Mouse (Mus musculus) ES-E14 (cell line): Measurements from ENCODE around the gene Mum1. TPM values are rescaled to one million over a fixed set of nuclear protein-coding genes. Genes with fewer than 3 reads are reported as not detected.

Experiments used
- DNase-seq: peaks from one replicate; pipeline ENCODE4 v3.0.0-alpha.2; 2013; ENCODE audit warnings: low read depth, low spot score
- H3K27ac ChIP-seq: 2 replicates; pipeline ENCODE4 v1.5.1; 2012; ENCODE audit warnings: low read depth, mild to moderate bottlenecking, low read length, moderate library complexity, mixed read lengths; ENCODE audit not compliant: poor library complexity, insufficient read depth, severe bottlenecking
- H3K36me3 ChIP-seq: 2 replicates; pipeline ENCODE4 v1.6.1; 2012; ENCODE audit warnings: mild to moderate bottlenecking, low read length, moderate library complexity, mixed read lengths; ENCODE audit not compliant: control insufficient read depth, poor library complexity, insufficient read depth, severe bottlenecking
- H3K4me1 ChIP-seq, 2 experiments: fragments of 150-350 bp in 1 of 2; sonication (generic) in 1 of 2; 2 replicates each; pipeline ENCODE4 v1.6.1; 2012; ENCODE audit warnings: low read length in 2 of 2, mild to moderate bottlenecking in 1 of 2, mixed read lengths in 1 of 2; ENCODE audit not compliant: control insufficient read depth in 2 of 2, insufficient read depth in 2 of 2, poor library complexity in 1 of 2
- H3K4me3 ChIP-seq, 2 experiments: fragments of 150-350 bp in 1 of 2; sonication (generic) in 1 of 2; 2 replicates each; pipeline ENCODE4 v1.5.1; 2012; ENCODE audit warnings: low read length in 2 of 2, low read depth in 1 of 2, mild to moderate bottlenecking in 1 of 2, mixed read lengths in 1 of 2; ENCODE audit not compliant: insufficient read depth in 1 of 2, poor library complexity in 1 of 2, severe bottlenecking in 1 of 2
- H3K9ac ChIP-seq: 2 replicates; pipeline ENCODE4 v1.6.1; 2012; ENCODE audit warnings: low read depth, mild to moderate bottlenecking, low read length, mixed read lengths; ENCODE audit not compliant: poor library complexity, insufficient read depth, severe bottlenecking
- H3K9me3 ChIP-seq: fragments of 150-350 bp; sonication (generic); 2 replicates; pipeline ENCODE4 v1.6.1; 2012; ENCODE audit warnings: low read depth, mild to moderate bottlenecking, low read length; ENCODE audit not compliant: control insufficient read depth, insufficient read depth
- CHD2 ChIP-seq: IDR thresholded peaks from 2 replicates; pipeline ENCODE4 v1.6.1; 2014; ENCODE audit warnings: mild to moderate bottlenecking, low read depth, low read length, inconsistent platforms
- HCFC1 ChIP-seq: IDR thresholded peaks from 2 replicates; pipeline ENCODE4 v1.6.1; 2012; ENCODE audit warnings: low read length, inconsistent platforms, borderline replicate concordance; ENCODE audit not compliant: insufficient read depth
- MAFK ChIP-seq: IDR thresholded peaks from 2 replicates; pipeline ENCODE4 v1.6.1; 2014; ENCODE audit warnings: mild to moderate bottlenecking, low read depth, low read length, inconsistent platforms; ENCODE audit not compliant: insufficient read depth
- ZC3H11A ChIP-seq: IDR thresholded peaks from 2 replicates; pipeline ENCODE4 v1.6.1; 2012; ENCODE audit warnings: low read depth, mild to moderate bottlenecking, inconsistent platforms, low read length, borderline replicate concordance
- ZNF384 ChIP-seq: IDR thresholded peaks from 2 replicates; pipeline ENCODE4 v1.6.1; 2012; ENCODE audit warnings: low read depth, low read length, inconsistent platforms
- in situ Hi-C, 2 experiments: fragments of 600-800 bp; cut with MboI; formaldehyde crosslinking; loops; one replicate each; pipeline ENCODE4 v1.15.1; 2025; ENCODE audit warnings: low sequenced_read_pairs in 2 of 2, inconsistent platforms in 1 of 2; ENCODE audit not compliant: unreplicated experiment in 2 of 2
- total RNA-seq: library from RNA; depleted of rRNA; stranded (reverse); fragments of 300-350 nt; gene quantifications from 2 replicates; pipeline ENCODE4 v1.2.3, GENCODE M21; 2012

The Mum1 gene
- total RNA-seq, 1 experiment: 80.8 TPM

GRCm38 (mm10) chr10:80237020-80237419 is 10.8 kb downstream of the Mum1 start:
- Histone ChIP-seq H3K4me1 (no peaks in the 10 kb centered on the region; a peak in 1 of 4 replicates), H3K9me3 (no peaks in the 10 kb centered on the region), H3K9ac (no peak overlapping the region), H3K36me3 (peaks cover 92% of the 10 kb centered on the region), H3K4me3 (no peak overlapping the region), H3K27ac (no peak overlapping the region)
- TF ChIP-seq CHD2 (no peak), HCFC1 (no peak), MAFK (no peak), ZC3H11A (no peak), ZNF384 (no peak)
- in situ Hi-C loops: no loop called here
- DNase-seq: no peak

GRCm38 (mm10) chr10:80238306-80238705 is 12.1 kb downstream of the Mum1 start:
- no peak overlapping the region for H3K27ac ChIP-seq
- no peaks in the 10 kb centered on the region; a peak in 1 of 4 replicates for H3K4me1 ChIP-seq
- in situ Hi-C loops: no loop called here
- no peak overlapping the region for H3K9ac ChIP-seq
- DNase-seq: no peak
- H3K9me3 ChIP-seq: no peaks in the 10 kb centered on the region
- TF ChIP-seq ZC3H11A (no peak), ZNF384 (no peak), HCFC1 (no peak), MAFK (no peak), CHD2 (no peak)
- H3K4me3 ChIP-seq: no peak overlapping the region
- H3K36me3 ChIP-seq: peaks cover 92% of the 10 kb centered on the region

GRCm38 (mm10) chr10:80239791-80240190 is 13.6 kb downstream of the Mum1 start:
- H3K36me3 ChIP-seq: peaks cover 92% of the 10 kb centered on the region
- TF ChIP-seq CHD2 (no peak), ZC3H11A (no peak), ZNF384 (no peak), HCFC1 (no peak), MAFK (no peak)

GRCm38 (mm10) chr10:80242088-80242487 is 15.9 kb downstream of the Mum1 start:
- no peaks in the 10 kb centered on the region; a peak in 1 of 4 replicates for H3K4me1 ChIP-seq
- DNase-seq: no peak
- in situ Hi-C loops: loop anchor here in 1 of 2 experiments (10.0 kb wide), 1 partner anchor 67 kb away; the partner anchor contains the start of genes 1600002K03Rik and Efna2
- H3K9me3 ChIP-seq: no peaks in the 10 kb centered on the region
- H3K36me3 ChIP-seq: peaks cover 74% of the 10 kb centered on the region
- H3K27ac ChIP-seq: no peak overlapping the region
- TF ChIP-seq ZNF384 (no peak), HCFC1 (no peak), ZC3H11A (no peak), MAFK (no peak), CHD2 (no peak)
- no peak overlapping the region for H3K4me3 ChIP-seq
- no peak overlapping the region for H3K9ac ChIP-seq

More at GRCm38 (mm10) chr10:80239791-80240190, 13.6 kb downstream of the Mum1 start:
- Histone ChIP-seq H3K9me3 (no peaks in the 10 kb centered on the region), H3K27ac (no peak overlapping the region), H3K4me3 (no peak overlapping the region), H3K9ac (no peak overlapping the region), H3K4me1 (no peaks in the 10 kb centered on the region; a peak in 1 of 4 replicates)
- in situ Hi-C loops: loop anchor here in 1 of 2 experiments (10.0 kb wide), 1 partner anchor 65 kb away; the partner anchor contains the start of genes 1600002K03Rik and Efna2
- no peak for DNase-seq

GRCm38 (mm10) chr10:80242607-80243006 is 16.4 kb downstream of the Mum1 start:
- no peak for DNase-seq
- Histone ChIP-seq H3K27ac (no peak overlapping the region), H3K4me3 (no peak overlapping the region), H3K9me3 (no peaks in the 10 kb centered on the region), H3K9ac (no peak overlapping the region), H3K36me3 (peaks cover 68% of the 10 kb centered on the region), H3K4me1 (no peaks in the 10 kb centered on the region; a peak in 1 of 4 replicates)
- in situ Hi-C loops: loop anchor here in 1 of 2 experiments (10.0 kb wide), 1 partner anchor 68 kb away; the partner anchor contains the start of genes 1600002K03Rik and Efna2
- TF ChIP-seq HCFC1 (no peak), CHD2 (no peak), ZNF384 (no peak), ZC3H11A (no peak), MAFK (no peak)
